Mouse (Mus musculus) kidney, embryonic 16.5 days (tissue): ENCODE measurements around the gene Ugt1a7c. TPM values are rescaled to one million over a fixed set of nuclear protein-coding genes. Genes with fewer than 3 reads are reported as not detected.

Experiments
- ATAC-seq: fragments of 200-750 bp; cut with Nextera tagmentation; 2 replicates; pipeline ENCODE4 v1.8.0; 2017; ENCODE audit warnings: moderate TSS enrichment; ENCODE audit not compliant: low FRiP score, low TSS enrichment
- H3K27ac ChIP-seq: fragments of 300-500 bp; sonication (generic); 2 replicates; pipeline ENCODE4 v1.5.1; 2014; ENCODE audit warnings: low read length
- H3K27me3 ChIP-seq: fragments of 300-500 bp; sonication (generic); 2 replicates; pipeline ENCODE4 v1.6.1; 2014; ENCODE audit warnings: low read length, control low read depth, mixed read lengths; ENCODE audit not compliant: insufficient read depth
- H3K36me3 ChIP-seq: fragments of 300-500 bp; sonication (generic); 2 replicates; pipeline ENCODE4 v1.6.1; 2014; ENCODE audit warnings: low read length, control low read depth, mixed read lengths; ENCODE audit not compliant: insufficient read depth
- H3K4me1 ChIP-seq: fragments of 300-500 bp; sonication (generic); 2 replicates; pipeline ENCODE4 v1.6.1; 2014; ENCODE audit warnings: low read length, control low read depth, mixed read lengths; ENCODE audit not compliant: insufficient read depth
- H3K4me2 ChIP-seq: fragments of 300-500 bp; sonication (generic); replicated peaks from 2 replicates; pipeline ENCODE4 v1.6.1; 2014; ENCODE audit warnings: low read depth, low read length
- H3K4me3 ChIP-seq: fragments of 300-500 bp; sonication (generic); 2 replicates; pipeline ENCODE4 v1.5.1; 2014; ENCODE audit warnings: mild to moderate bottlenecking, low read length
- H3K9ac ChIP-seq: fragments of 300-500 bp; sonication (generic); replicated peaks from 2 replicates; pipeline ENCODE4 v1.6.1; 2014; ENCODE audit warnings: low read length
- H3K9me3 ChIP-seq: fragments of 300-500 bp; sonication (generic); 2 replicates; pipeline ENCODE4 v1.6.1; 2016; ENCODE audit warnings: low read length, control low read depth
- WGBS: fragments of 180-500 bp; shearing (Covaris S2); extraction: QIAGEN DNeasy Blood & Tissue Kit; methylation state at CpG from one replicate; pipeline ENCODE4 v1.1.7; 2014; 5-methylcytosine and 5-hydroxymethylcytosine counted together
- polyA plus RNA-seq: library from polyadenylated mRNA; unstranded; fragments of >200 nt; fragmentation: Nextera tagmentation; extraction: Ambion mirVana; gene quantifications from 2 replicates; pipeline ENCODE4 v1.2.1, GENCODE M21; 2015

Gene Ugt1a7c
- polyA plus RNA-seq, 1 experiment from 2014 or later = 10.9 TPM

DNA sequence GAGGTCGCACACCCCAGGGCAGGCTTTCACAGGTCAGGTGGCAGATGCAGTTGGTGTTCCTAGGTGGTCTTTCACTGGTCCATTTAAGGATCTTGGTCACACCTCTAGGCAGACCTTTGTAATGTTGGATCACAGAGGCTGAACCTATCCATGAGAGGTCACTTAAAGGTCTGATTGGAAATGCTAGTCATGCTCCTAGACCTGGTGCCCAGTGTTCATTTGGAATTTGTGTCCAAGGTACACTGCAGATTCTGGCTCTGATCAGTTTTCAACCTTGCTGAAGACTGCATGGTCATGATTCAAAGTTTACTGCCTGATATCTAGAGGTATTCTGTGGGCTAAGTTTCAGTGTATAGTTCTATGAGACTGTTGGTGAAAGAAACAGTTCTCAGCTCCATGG is 84.8 kb downstream of the Ugt1a7c start:
- no peaks in the 10 kb centered on the region for H3K36me3 ChIP-seq
- no peak overlapping the region for H3K9ac ChIP-seq
- no peak overlapping the region for H3K4me2 ChIP-seq
- no peak overlapping the region for H3K4me3 ChIP-seq
- 88% methylated on average over 1 of the region's 1 CpGs for WGBS
- peaks cover 18% of the 10 kb centered on the region for H3K9me3 ChIP-seq
- no peaks in the 10 kb centered on the region for H3K4me1 ChIP-seq
- no peak for ATAC-seq
- H3K27ac ChIP-seq = no peak overlapping the region
- H3K27me3 ChIP-seq = no peaks in the 10 kb centered on the region

DNA sequence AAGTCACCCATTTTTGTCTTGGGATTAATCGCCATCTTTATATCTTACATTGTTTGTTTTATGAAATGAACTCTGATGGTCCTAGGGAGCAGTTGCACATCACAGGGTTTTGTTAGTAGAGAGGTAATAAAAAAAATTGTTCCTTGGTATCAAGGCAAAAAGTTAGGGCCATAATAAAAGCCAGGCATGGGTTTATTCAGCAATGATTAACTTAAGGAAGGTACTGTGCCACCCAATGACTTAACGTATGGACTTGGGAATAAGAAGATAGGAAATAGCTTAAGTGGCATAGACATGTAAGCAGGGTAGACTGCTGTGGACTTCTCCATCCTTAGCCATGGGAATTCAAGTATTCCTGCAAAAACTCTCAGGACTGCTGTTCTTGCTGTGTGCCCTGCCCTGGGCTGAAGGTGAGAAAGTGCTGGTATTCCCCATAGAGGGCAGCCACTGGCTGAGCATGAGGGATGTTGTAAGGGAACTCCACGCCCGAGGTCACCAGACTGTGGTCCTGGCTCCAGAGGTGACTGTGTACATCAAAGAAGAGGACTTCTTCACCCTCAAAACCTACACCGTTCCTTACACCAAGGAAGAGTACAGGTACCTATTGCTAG is 91.6 kb downstream of the Ugt1a7c start:
- no peak for ATAC-seq
- H3K4me1 ChIP-seq = no peaks in the 10 kb centered on the region
- H3K4me2 ChIP-seq = no peak overlapping the region
- no peaks in the 10 kb centered on the region for H3K9me3 ChIP-seq
- 88% methylated on average over 5 of the region's 5 CpGs for WGBS
- no peak overlapping the region for H3K4me3 ChIP-seq
- no peaks in the 10 kb centered on the region for H3K36me3 ChIP-seq
- H3K9ac ChIP-seq = no peak overlapping the region
- no peaks in the 10 kb centered on the region for H3K27me3 ChIP-seq
- H3K27ac ChIP-seq = no peak overlapping the region

- WGBS = 76% methylated on average over 3 of the region's 3 CpGs
- H3K4me3 ChIP-seq = no peak overlapping the region
- no peak overlapping the region for H3K4me2 ChIP-seq
- no peak overlapping the region for H3K9ac ChIP-seq
- no peak for ATAC-seq
- no peaks in the 10 kb centered on the region for H3K9me3 ChIP-seq
- no peak overlapping the region for H3K27ac ChIP-seq
- H3K27me3 ChIP-seq = no peaks in the 10 kb centered on the region
- no peaks in the 10 kb centered on the region for H3K36me3 ChIP-seq
- no peaks in the 10 kb centered on the region for H3K4me1 ChIP-seq
Measured at GRCm38 (mm10) chr1:88192136-88192535, 97.3 kb downstream of the Ugt1a7c start.

DNA sequence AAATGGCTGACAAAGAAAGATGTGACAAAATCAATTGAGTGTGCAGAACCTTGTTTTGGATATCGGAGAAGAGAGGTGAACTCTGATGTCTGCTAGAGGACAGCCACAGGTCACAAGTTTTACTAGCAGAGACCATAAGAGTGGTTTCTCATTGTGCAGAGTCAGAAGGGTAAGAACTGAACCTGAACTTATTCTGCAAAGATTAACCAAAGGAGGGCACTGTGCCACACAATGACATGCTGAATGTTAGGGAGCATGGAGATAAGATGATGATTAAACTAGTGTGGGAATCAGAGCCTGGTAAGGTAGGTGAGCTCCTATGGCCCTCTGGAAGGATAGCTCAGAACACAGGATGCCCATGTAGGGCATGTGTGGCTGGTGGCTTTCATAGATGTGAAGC is 100.8 kb downstream of the Ugt1a7c start:
- peaks cover 9% of the 10 kb centered on the region; the same call in 1 of the 2 replicates for H3K4me1 ChIP-seq
- H3K9me3 ChIP-seq = no peaks in the 10 kb centered on the region
- no peaks in the 10 kb centered on the region for H3K36me3 ChIP-seq
- no peak overlapping the region for H3K9ac ChIP-seq
- ATAC-seq = peak; percentile 76
- H3K27me3 ChIP-seq = no peaks in the 10 kb centered on the region
- H3K4me3 ChIP-seq = no peak overlapping the region
- H3K4me2 ChIP-seq = no peak overlapping the region
- WGBS = 54% methylated on average over 1 of the region's 1 CpGs
- H3K27ac ChIP-seq = no peak overlapping the region

DNA sequence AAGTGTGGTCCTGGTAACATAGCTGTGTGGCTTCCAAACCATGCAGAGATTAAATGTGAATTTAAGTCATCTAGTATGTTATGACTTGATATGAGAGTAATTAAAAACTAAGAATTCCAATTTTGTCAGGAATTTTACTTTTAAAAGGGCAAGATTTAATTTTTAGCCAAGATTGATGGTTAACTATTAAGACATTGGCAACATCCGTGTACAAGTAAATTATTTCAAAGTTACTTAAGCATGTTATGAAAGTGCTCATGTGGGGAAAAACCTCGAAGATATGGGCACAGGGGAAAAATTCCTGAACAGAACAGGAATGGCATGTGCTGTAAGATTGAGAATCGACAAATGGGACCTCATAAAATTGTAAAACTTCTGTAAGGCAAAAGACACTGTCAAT is 102.6 kb downstream of the Ugt1a7c start:
- H3K9ac ChIP-seq = no peak overlapping the region
- peaks cover 9% of the 10 kb centered on the region; the same call in 1 of the 2 replicates for H3K4me1 ChIP-seq
- no peak for ATAC-seq
- H3K9me3 ChIP-seq = no peaks in the 10 kb centered on the region
- 60% methylated on average over 3 of the region's 3 CpGs for WGBS
- H3K4me2 ChIP-seq = no peak overlapping the region
- no peak overlapping the region for H3K27ac ChIP-seq
- H3K4me3 ChIP-seq = no peak overlapping the region
- no peaks in the 10 kb centered on the region for H3K27me3 ChIP-seq
- H3K36me3 ChIP-seq = no peaks in the 10 kb centered on the region

GRCm38 (mm10) chr1:88199996-88200395 is 105.1 kb downstream of the Ugt1a7c start:
- WGBS = 69% methylated on average over 2 of the region's 2 CpGs
- H3K9ac ChIP-seq = no peak overlapping the region

DNA sequence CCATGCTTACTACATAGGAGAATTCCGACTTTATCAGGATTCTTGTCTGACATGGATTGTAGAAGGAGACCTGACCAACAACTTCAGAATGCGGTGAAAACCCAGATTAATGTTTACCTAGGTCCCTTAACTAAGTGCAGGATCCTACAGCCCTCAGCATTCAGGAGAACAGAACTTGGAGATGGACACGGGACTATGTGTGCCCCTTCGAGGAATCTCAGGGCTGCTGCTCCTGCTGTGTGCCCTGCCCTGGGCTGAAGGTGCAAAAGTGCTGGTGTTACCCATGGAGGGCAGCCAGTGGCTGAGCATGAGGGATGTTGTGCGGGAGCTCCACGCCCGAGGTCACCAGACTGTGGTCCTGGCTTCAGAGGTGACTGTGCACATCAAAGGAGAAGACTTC is 105.6 kb downstream of the Ugt1a7c start, which contains the start of gene Ugt1a2:
Gene Ugt1a2, plus strand, starts transcription at position 146 of the 400 bp plus-strand sequence.
- WGBS = 59% methylated on average over 7 of the region's 7 CpGs
- peaks cover 14% of the 10 kb centered on the region for H3K9me3 ChIP-seq
- H3K36me3 ChIP-seq = no peaks in the 10 kb centered on the region
- no peak within 1 kb of the TSS for H3K4me2 ChIP-seq
- peak within 1 kb of the TSS; percentile 77 for H3K27ac ChIP-seq
- no peak within 1 kb of the TSS for H3K9ac ChIP-seq
- ATAC-seq = peak; percentile 59; the same call in 1 of the 2 replicates
- peaks cover 14% of the 10 kb centered on the region for H3K4me1 ChIP-seq
- no peak within 1 kb of the TSS for H3K4me3 ChIP-seq
- H3K27me3 ChIP-seq = no peaks in the 10 kb centered on the region

More at GRCm38 (mm10) chr1:88199996-88200395, 105.1 kb downstream of the Ugt1a7c start:
- Histone ChIP-seq H3K27ac (peak overlapping the region; percentile 77), H3K36me3 (no peaks in the 10 kb centered on the region), H3K4me3 (no peak overlapping the region), H3K9me3 (peaks cover 13% of the 10 kb centered on the region), H3K4me2 (no peak overlapping the region), H3K27me3 (no peaks in the 10 kb centered on the region), H3K4me1 (peaks cover 11% of the 10 kb centered on the region)
- ATAC-seq = no peak

DNA sequence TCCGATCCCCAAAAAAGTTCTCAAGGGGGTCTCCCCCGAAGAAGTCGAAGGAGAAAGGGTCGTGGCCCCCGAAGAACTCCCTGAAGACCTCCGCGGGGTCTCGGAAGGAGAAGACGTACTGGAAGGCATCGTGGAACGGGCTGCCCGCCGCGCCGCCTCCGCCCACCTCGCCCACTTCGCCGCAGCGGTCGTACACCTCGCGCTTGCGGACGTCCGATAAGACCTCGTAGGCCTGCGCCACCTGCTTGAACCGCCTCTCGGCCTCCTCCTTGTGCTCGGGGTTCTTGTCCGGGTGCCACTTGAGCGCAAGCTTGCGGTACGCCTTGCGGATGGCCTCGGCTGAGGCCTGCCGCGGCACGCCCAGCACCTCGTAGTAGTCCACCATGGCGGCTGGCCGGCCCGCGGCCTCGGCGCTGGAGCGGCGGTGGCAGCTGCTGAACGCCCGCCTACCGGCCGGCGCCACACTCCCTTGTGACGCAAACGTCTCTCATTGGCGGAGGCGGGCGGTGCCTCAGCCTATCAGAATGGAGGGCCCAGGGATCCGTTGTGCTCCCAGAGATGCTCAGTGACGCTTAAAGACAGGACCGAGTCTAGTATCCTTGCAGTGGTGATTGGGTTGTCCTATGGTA is 110.5 kb downstream of the Ugt1a7c start, which contains the start of gene Dnajb3:
Gene Dnajb3, minus strand, starts transcription at position 489 of the 629 bp plus-strand sequence.
- Histone ChIP-seq H3K27ac (no peak within 1 kb of the TSS), H3K36me3 (no peaks in the 10 kb centered on the region), H3K9me3 (peaks cover 16% of the 10 kb centered on the region), H3K9ac (peak within 1 kb of the TSS; percentile 77), H3K4me3 (peak within 1 kb of the TSS; percentile 49), H3K27me3 (no peaks in the 10 kb centered on the region), H3K4me2 (peak within 1 kb of the TSS; percentile 91), H3K4me1 (peaks cover 9% of the 10 kb centered on the region; the same call in 1 of the 2 replicates)
- WGBS = 7% methylated on average over 62 of the region's 62 CpGs
- ATAC-seq = peak; percentile 96

DNA sequence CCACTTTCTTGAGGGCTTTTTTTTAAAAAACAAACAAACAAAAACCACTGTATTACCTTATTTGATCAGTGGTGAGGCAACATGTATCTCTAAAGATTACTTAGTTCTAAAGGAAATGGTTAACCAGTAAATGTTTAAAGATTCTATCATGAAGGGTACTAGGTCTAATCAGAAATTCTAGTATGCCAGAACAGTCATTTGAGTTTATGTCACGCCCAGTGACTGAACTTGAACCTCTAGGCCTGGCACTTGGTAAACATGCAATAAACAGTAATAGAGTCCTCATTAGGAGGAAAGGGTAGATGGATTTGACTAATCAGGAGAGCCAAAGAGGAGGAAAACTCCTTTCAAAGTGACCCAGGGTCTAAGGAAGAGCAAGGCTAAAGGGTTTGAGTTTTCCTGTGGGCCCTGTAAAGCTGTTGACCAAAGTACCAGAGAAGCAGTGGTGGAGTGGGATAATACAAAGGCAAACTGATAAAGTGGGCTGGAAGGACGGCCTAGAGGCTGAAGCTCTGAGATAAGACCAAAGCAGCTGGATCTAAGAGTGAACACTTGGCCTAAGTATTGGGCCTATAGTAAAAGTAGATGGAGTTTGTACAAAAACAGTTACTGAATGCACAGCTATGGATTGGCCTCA is 112.1 kb downstream of the Ugt1a7c start:
- no peaks in the 10 kb centered on the region for H3K27me3 ChIP-seq
- H3K4me2 ChIP-seq = no peak overlapping the region
- H3K36me3 ChIP-seq = no peaks in the 10 kb centered on the region
- no peak overlapping the region for H3K4me3 ChIP-seq
- peaks cover 24% of the 10 kb centered on the region for H3K9me3 ChIP-seq
- H3K9ac ChIP-seq = no peak overlapping the region
- no peak for ATAC-seq
- H3K27ac ChIP-seq = no peak overlapping the region
- 76% methylated on average over 2 of the region's 2 CpGs for WGBS
- peaks cover 9% of the 10 kb centered on the region; the same call in 1 of the 2 replicates for H3K4me1 ChIP-seq

DNA sequence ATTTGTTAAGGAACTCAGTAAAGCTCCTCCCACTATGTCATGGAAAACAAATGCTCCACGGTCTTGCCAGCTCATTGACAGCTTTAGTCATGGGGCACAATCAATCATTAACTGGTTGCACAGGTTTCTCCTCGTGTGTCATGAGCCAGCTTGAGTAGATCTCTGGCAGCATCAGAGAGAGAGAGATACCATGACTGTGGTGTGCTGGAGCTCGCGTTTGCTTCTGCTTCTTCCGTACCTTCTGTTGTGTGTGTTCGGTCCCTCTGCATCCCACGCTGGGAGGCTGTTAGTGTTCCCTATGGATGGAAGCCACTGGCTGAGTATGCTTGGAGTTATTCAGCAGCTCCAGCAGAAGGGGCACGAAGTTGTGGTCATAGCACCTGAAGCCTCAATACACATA is 117.0 kb downstream of the Ugt1a7c start, which contains the start of gene Ugt1a1:
Gene Ugt1a1, plus strand, starts transcription at position 148 of the 400 bp plus-strand sequence.
- Histone ChIP-seq H3K4me1 (no peaks in the 10 kb centered on the region), H3K9me3 (peaks cover 53% of the 10 kb centered on the region), H3K9ac (no peak within 1 kb of the TSS), H3K27me3 (no peaks in the 10 kb centered on the region), H3K36me3 (no peaks in the 10 kb centered on the region), H3K27ac (no peak within 1 kb of the TSS), H3K4me3 (no peak within 1 kb of the TSS), H3K4me2 (no peak within 1 kb of the TSS)
- ATAC-seq = peak; percentile 25; the same call in 1 of the 2 replicates
- 67% methylated on average over 8 of the region's 8 CpGs for WGBS
